Mouse (Mus musculus) embryonic fibroblast, embryonic 13.5 days (primary cell): ENCODE data around the gene Dennd6a. TPM values are rescaled to one million over a fixed set of nuclear protein-coding genes. Genes with fewer than 3 reads are reported as not detected.
A peak's percentile ranks its signal among the peaks of the same experiment; 100 is the strongest.
"Not testable (repeated sequence)": the region's sequence is repeated elsewhere in the genome, so short reads cannot be mapped to it uniquely, and the experiment has no call there.

Source experiments
- H3K27ac ChIP-seq: 2 replicates; pipeline ENCODE4 v1.5.1; 2012; ENCODE audit warnings: low read length, control low read depth, inconsistent platforms; ENCODE audit not compliant: insufficient read depth
- H3K4me1 ChIP-seq: 2 replicates; pipeline ENCODE4 v1.6.1; 2011; ENCODE audit warnings: low read length; ENCODE audit not compliant: control insufficient read depth, insufficient read depth
- H3K4me3 ChIP-seq: 2 replicates; pipeline ENCODE4 v1.5.1; 2011; ENCODE audit warnings: mild to moderate bottlenecking, control low read depth, low read length; ENCODE audit not compliant: insufficient read depth
- CTCF ChIP-seq: IDR thresholded peaks from 2 replicates; pipeline ENCODE4 v1.5.1; 2011; ENCODE audit warnings: mild to moderate bottlenecking, control low read depth, low read length, moderate library complexity, borderline replicate concordance; ENCODE audit not compliant: insufficient read depth
- POLR2A ChIP-seq: IDR thresholded peaks from 2 replicates; pipeline ENCODE4 v1.6.1; 2011; ENCODE audit warnings: low read depth, mild to moderate bottlenecking, control low read depth, low read length, moderate library complexity
- polyA plus RNA-seq: library from polyadenylated mRNA; stranded (reverse); fragments of >200 nt; gene quantifications from 2 replicates; pipeline ENCODE4 v1.2.4, GENCODE M21; 2011; ENCODE audit warnings: low read depth; ENCODE audit not compliant: missing spikeins, insufficient read length

Dennd6a gene
- polyA plus RNA-seq, 1 experiment, result 24.6 TPM

- H3K4me1 ChIP-seq, result no peaks in the 10 kb centered on the region; the same call in 1 of the 2 replicates
- no peak overlapping the region for H3K27ac ChIP-seq
- no peak for TF ChIP-seq CTCF
- H3K4me3 ChIP-seq, result no peak overlapping the region
These were observed 90.2 kb downstream of the Dennd6a start for GRCm38 (mm10) chr14:26663851-26664250.

- H3K27ac ChIP-seq, result 0 out of 2 replicates have a peak overlapping the region, but pooled peaks have one; percentile 2
These were observed 94.3 kb downstream of the Dennd6a start for GRCm38 (mm10) chr14:26667991-26668370.

GRCm38 (mm10) chr14:26668371-26669291 lies 95.0 kb downstream of the Dennd6a start:
- TF ChIP-seq CTCF, result no peak
- TF ChIP-seq POLR2A, result peak; percentile 36; the same call in 1 of the 2 replicates
- H3K4me1 ChIP-seq, result no peaks in the 10 kb centered on the region; the same call in 1 of the 2 replicates
- H3K27ac ChIP-seq, result 0 out of 2 replicates have a peak overlapping the region, but pooled peaks have one; percentile 4
- H3K4me3 ChIP-seq, result peak overlapping the region; percentile 85

More at GRCm38 (mm10) chr14:26667991-26668370, 94.3 kb downstream of the Dennd6a start:
- H3K4me3 ChIP-seq, result peak overlapping the region; percentile 85
- TF ChIP-seq CTCF (no peak), POLR2A (no peak)
- no peaks in the 10 kb centered on the region; the same call in 1 of the 2 replicates for H3K4me1 ChIP-seq

GRCm38 (mm10) chr14:26669292-26670073 lies 95.8 kb downstream of the Dennd6a start, which contains the start of gene Pde12:
Gene Pde12 (minus strand): TSS chr14:26669883.
- Histone ChIP-seq H3K4me1 (no peaks in the 10 kb centered on the region; the same call in 1 of the 2 replicates), H3K27ac (peak within 1 kb of the TSS; percentile 82), H3K4me3 (peak within 1 kb of the TSS; percentile 85)
- TF ChIP-seq CTCF (no peak), POLR2A (peak; percentile 86)

- TF ChIP-seq POLR2A (no peak), CTCF (no peak)
- H3K27ac ChIP-seq, result no peak overlapping the region
- H3K4me3 ChIP-seq, result no peak overlapping the region
- H3K4me1 ChIP-seq, result no peaks in the 10 kb centered on the region; the same call in 1 of the 2 replicates
These were observed 97.3 kb downstream of the Dennd6a start for GRCm38 (mm10) chr14:26670964-26671363.

GRCm38 (mm10) chr14:26671870-26672615 lies 98.4 kb downstream of the Dennd6a start:
- H3K4me3 ChIP-seq, H3K27ac ChIP-seq, H3K4me1 ChIP-seq: not testable (repeated sequence)

- not testable (repeated sequence) for H3K4me1 ChIP-seq, H3K4me3 ChIP-seq, H3K27ac ChIP-seq
These were observed 101.0 kb downstream of the Dennd6a start for GRCm38 (mm10) chr14:26674476-26675169.

GRCm38 (mm10) chr14:26675371-26675770 lies 101.7 kb downstream of the Dennd6a start:
- TF ChIP-seq CTCF (no peak), POLR2A (no peak)
- Histone ChIP-seq H3K4me1 (no peaks in the 10 kb centered on the region), H3K27ac (no peak overlapping the region), H3K4me3 (no peak overlapping the region)

GRCm38 (mm10) chr14:26675791-26676190 lies 102.1 kb downstream of the Dennd6a start:
- no peak overlapping the region for H3K27ac ChIP-seq
- TF ChIP-seq CTCF (no peak), POLR2A (no peak)
- no peaks in the 10 kb centered on the region for H3K4me1 ChIP-seq
- H3K4me3 ChIP-seq, result no peak overlapping the region

Other genes with a start within 250 kb of the Dennd6a start
- gene Slmap, start 38.9 kb upstream of the Dennd6a start, polyA plus RNA-seq, result 109 and 124 TPM in 2 replicates
- gene Arf4, start 64.2 kb downstream of the Dennd6a start, polyA plus RNA-seq, result 569 and 573 TPM in 2 replicates
- gene Pde12, start 96.0 kb downstream of the Dennd6a start, polyA plus RNA-seq, result 7.2 and 7.3 TPM in 2 replicates
- gene Dnah12, start 119.4 kb downstream of the Dennd6a start, polyA plus RNA-seq, result not detected in 2 replicates